Mouse (Mus musculus): ENCODE results near the gene Rasl10b.

Rasl10b gene

GRCm38 (mm10) chr11:83409087-83409754, at the start of gene Rasl10b:
Gene Rasl10b (plus strand): TSS chr11:83409137.
- peak; percentile 34 for DNase-seq (ENCODE audit: low spot score)

- DNase-seq (ENCODE audit: low spot score), result no peak
These were observed 44.3 kb upstream of the Rasl10b start for GRCm38 (mm10) chr11:83364656-83365055.

GRCm38 (mm10) chr11:83371267-83371666, 37.7 kb upstream of the Rasl10b start:
- DNase-seq (ENCODE audit: low spot score), result no peak

GRCm38 (mm10) chr11:83379745-83380341, 29.1 kb upstream of the Rasl10b start:
- no peak for DNase-seq (ENCODE audit: low spot score)

GRCm38 (mm10) chr11:83382876-83383531, 25.9 kb upstream of the Rasl10b start:
- DNase-seq (ENCODE audit: low spot score), result no peak

- DNase-seq (ENCODE audit: low spot score), result no peak
These were observed 25.4 kb upstream of the Rasl10b start for GRCm38 (mm10) chr11:83383532-83383887.

- no peak for DNase-seq (ENCODE audit: low spot score)
These were observed 15.9 kb upstream of the Rasl10b start for GRCm38 (mm10) chr11:83393062-83393461.

GRCm38 (mm10) chr11:83394802-83395439, 14.0 kb upstream of the Rasl10b start:
- no peak for DNase-seq (ENCODE audit: low spot score)

GRCm38 (mm10) chr11:83397626-83398025, 11.3 kb upstream of the Rasl10b start:
- no peak for DNase-seq (ENCODE audit: low spot score)

- DNase-seq (ENCODE audit: low spot score), result no peak
These were observed 10.2 kb upstream of the Rasl10b start for GRCm38 (mm10) chr11:83398724-83399123.

- no peak for DNase-seq (ENCODE audit: low spot score)
These were observed 5.2 kb upstream of the Rasl10b start for GRCm38 (mm10) chr11:83403787-83404186.

GRCm38 (mm10) chr11:83406391-83406790, 2.5 kb upstream of the Rasl10b start:
- no peak for DNase-seq (ENCODE audit: low spot score)

GRCm38 (mm10) chr11:83408242-83408641, 695 bp upstream of the Rasl10b start:
- DNase-seq (ENCODE audit: low spot score), result no peak

- no peak for DNase-seq (ENCODE audit: low spot score)
These were observed 905 bp downstream of the Rasl10b start for GRCm38 (mm10) chr11:83409792-83410291.

GRCm38 (mm10) chr11:83410510-83410909, 1.6 kb downstream of the Rasl10b start:
- DNase-seq (ENCODE audit: low spot score), result no peak

- DNase-seq (ENCODE audit: low spot score), result peak; percentile 70
These were observed 8.1 kb downstream of the Rasl10b start for GRCm38 (mm10) chr11:83417080-83417479.

GRCm38 (mm10) chr11:83417708-83418107, 8.8 kb downstream of the Rasl10b start:
- DNase-seq (ENCODE audit: low spot score), result no peak

GRCm38 (mm10) chr11:83418566-83418965, 9.6 kb downstream of the Rasl10b start:
- DNase-seq (ENCODE audit: low spot score), result no peak

- DNase-seq (ENCODE audit: low spot score), result no peak
These were observed 11.4 kb downstream of the Rasl10b start for GRCm38 (mm10) chr11:83420338-83420737.

- DNase-seq (ENCODE audit: low spot score), result peak; percentile 69
These were observed 12.4 kb downstream of the Rasl10b start for GRCm38 (mm10) chr11:83421305-83421704.

GRCm38 (mm10) chr11:83424681-83425080, 15.7 kb downstream of the Rasl10b start:
- DNase-seq (ENCODE audit: low spot score), result peak; percentile 54

- no peak for DNase-seq (ENCODE audit: low spot score)
These were observed 18.0 kb downstream of the Rasl10b start for GRCm38 (mm10) chr11:83426964-83427363.

- DNase-seq (ENCODE audit: low spot score), result no peak
These were observed 20.4 kb downstream of the Rasl10b start, which contains the start of gene Gas2l2 for GRCm38 (mm10) chr11:83429355-83429754. Gene Gas2l2 (minus strand): TSS chr11:83429455.

Data from ovary, postnatal 36 days (tissue).